Mouse (Mus musculus): ENCODE data around the gene Bcl7b.

Bcl7b gene

GRCm38 (mm10) chr5:135168063-135169062 is at the start of gene Bcl7b:
Gene Bcl7b (plus strand): TSS chr5:135168283.
- peak; percentile 98 for DNase-seq

- DNase-seq, result no peak
Measured at GRCm38 (mm10) chr5:135118589-135119081, 49.4 kb upstream of the Bcl7b start.

- no peak for DNase-seq
Measured at GRCm38 (mm10) chr5:135120753-135121152, 47.3 kb upstream of the Bcl7b start.

- peak; percentile 83 for DNase-seq
Measured at GRCm38 (mm10) chr5:135126121-135126520, 42.0 kb upstream of the Bcl7b start.

- DNase-seq, result peak; percentile 64
Measured at GRCm38 (mm10) chr5:135127669-135128068, 40.4 kb upstream of the Bcl7b start.

- DNase-seq, result no peak
Measured at GRCm38 (mm10) chr5:135129747-135130146, 38.3 kb upstream of the Bcl7b start.

GRCm38 (mm10) chr5:135133736-135134405 is 34.2 kb upstream of the Bcl7b start:
- DNase-seq, result peak; percentile 46

- DNase-seq, result no peak
Measured at GRCm38 (mm10) chr5:135134534-135134933, 33.5 kb upstream of the Bcl7b start.

GRCm38 (mm10) chr5:135139881-135140280 is 28.2 kb upstream of the Bcl7b start:
- DNase-seq, result no peak

GRCm38 (mm10) chr5:135144469-135144868 is 23.6 kb upstream of the Bcl7b start:
- DNase-seq, result no peak

- peak; percentile 48 for DNase-seq
Measured at GRCm38 (mm10) chr5:135145532-135145931, 22.6 kb upstream of the Bcl7b start.

- no peak for DNase-seq
Measured at GRCm38 (mm10) chr5:135145955-135146354, 22.1 kb upstream of the Bcl7b start.

- no peak for DNase-seq
Measured at GRCm38 (mm10) chr5:135148715-135149052, 19.4 kb upstream of the Bcl7b start.

GRCm38 (mm10) chr5:135149053-135149819 is 18.8 kb upstream of the Bcl7b start, which contains the start of gene Tbl2:
Gene Tbl2 (plus strand): TSS chr5:135149657.
- peak; percentile 99 for DNase-seq

GRCm38 (mm10) chr5:135149820-135150178 is 18.3 kb upstream of the Bcl7b start:
- DNase-seq, result no peak

- DNase-seq, result no peak
Measured at GRCm38 (mm10) chr5:135156496-135156895, 11.6 kb upstream of the Bcl7b start.

GRCm38 (mm10) chr5:135161221-135161620 is 6.9 kb upstream of the Bcl7b start:
- DNase-seq, result peak; percentile 61

- DNase-seq, result no peak
Measured at GRCm38 (mm10) chr5:135161650-135162049, 6.4 kb upstream of the Bcl7b start.

- no peak for DNase-seq
Measured at GRCm38 (mm10) chr5:135162361-135162760, 5.7 kb upstream of the Bcl7b start.

GRCm38 (mm10) chr5:135162821-135163220 is 5.3 kb upstream of the Bcl7b start:
- no peak for DNase-seq

GRCm38 (mm10) chr5:135166909-135167308 is 1.2 kb upstream of the Bcl7b start:
- DNase-seq, result no peak

GRCm38 (mm10) chr5:135167469-135167868 is 614 bp upstream of the Bcl7b start:
- no peak for DNase-seq

GRCm38 (mm10) chr5:135169479-135169878 is 1.4 kb downstream of the Bcl7b start:
- DNase-seq, result no peak
